Mouse (Mus musculus) E14TG2a.4 (cell line): ENCODE results near the gene Pax4.

Experiments
- H3K27me3 ChIP-seq: 2 replicates; pipeline ENCODE4 v1.6.1; 2014; ENCODE audit warnings: low read length, control low read depth; ENCODE audit not compliant: insufficient read depth
- H3K36me3 ChIP-seq: 2 replicates; pipeline ENCODE4 v1.6.1; 2014; ENCODE audit warnings: low read length, control low read depth; ENCODE audit not compliant: insufficient read depth
- H3K4me1 ChIP-seq: replicated peaks from 2 replicates; pipeline ENCODE4 v1.6.1; 2014; ENCODE audit warnings: low read depth, low read length, control low read depth
- H3K4me3 ChIP-seq: replicated peaks from 2 replicates; pipeline ENCODE4 v1.5.1; 2014; ENCODE audit warnings: mild to moderate bottlenecking, low read length
- H3K9me3 ChIP-seq: 2 replicates; pipeline ENCODE4 v1.6.1; 2014; ENCODE audit warnings: low read length, control low read depth
- CTCF ChIP-seq: conservative IDR thresholded peaks from 2 replicates; pipeline ENCODE4 v1.5.1; 2014; ENCODE audit warnings: low read length
- NANOG ChIP-seq: IDR thresholded peaks from 2 replicates; pipeline ENCODE4 v1.6.1; 2014; ENCODE audit warnings: borderline replicate concordance, low read length, mixed read lengths
- POU5F1 ChIP-seq: IDR thresholded peaks from 2 replicates; pipeline ENCODE4 v1.6.1; 2014; ENCODE audit warnings: low read length, borderline replicate concordance

Gene Pax4

DNA sequence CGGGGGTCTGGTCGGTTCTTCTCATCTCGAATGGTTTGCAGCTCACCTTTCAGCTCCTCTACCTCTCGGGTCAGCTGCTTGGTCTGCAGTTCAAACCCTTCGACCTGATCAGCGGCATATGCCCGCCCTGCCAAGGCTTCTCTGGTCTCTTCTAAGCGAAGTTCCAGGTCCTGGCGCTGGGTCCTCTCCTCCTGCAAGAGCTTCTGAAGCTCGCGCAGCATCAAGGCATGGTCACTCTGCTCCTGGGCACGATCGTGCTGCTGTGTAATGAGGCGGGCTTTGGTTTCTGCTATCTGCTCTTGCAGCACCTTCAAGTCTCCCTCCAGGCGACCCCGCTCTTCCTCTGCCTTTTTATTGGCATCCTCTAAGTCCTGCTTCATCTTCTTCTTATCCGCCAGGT, 28.8 kb downstream of the Pax4 start:
- Histone ChIP-seq H3K4me3 (peak overlapping the region; percentile 94), H3K4me1 (peaks cover 54% of the 10 kb centered on the region), H3K36me3 (peaks cover 57% of the 10 kb centered on the region), H3K27me3 (no peaks in the 10 kb centered on the region), H3K9me3 (no peaks in the 10 kb centered on the region)
- TF ChIP-seq NANOG (no peak), CTCF (no peak), POU5F1 (no peak)

DNA sequence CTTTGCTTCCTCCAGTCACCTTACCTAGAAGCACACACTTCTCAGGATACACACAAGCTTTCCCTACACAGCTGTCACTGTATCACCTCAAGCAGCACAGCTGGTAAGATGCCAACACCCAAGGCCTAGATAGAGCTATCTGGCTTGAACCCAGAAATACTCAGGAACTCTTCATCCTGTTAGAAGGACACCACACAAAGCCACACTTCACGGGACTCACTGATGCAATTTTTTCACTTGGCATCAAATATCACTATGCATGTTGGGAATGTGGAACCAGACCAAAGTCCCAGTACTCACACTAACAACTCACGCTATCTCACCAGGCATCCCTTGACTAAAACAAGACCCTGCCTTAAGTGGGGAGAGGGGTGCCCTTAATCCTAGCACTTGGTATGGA, 29.5 kb downstream of the Pax4 start:
- Histone ChIP-seq H3K27me3 (no peaks in the 10 kb centered on the region), H3K36me3 (peaks cover 56% of the 10 kb centered on the region), H3K9me3 (no peaks in the 10 kb centered on the region), H3K4me1 (peaks cover 50% of the 10 kb centered on the region), H3K4me3 (no peak overlapping the region)
- TF ChIP-seq POU5F1: no peak
- TF ChIP-seq NANOG: no peak
- no peak for TF ChIP-seq CTCF

DNA sequence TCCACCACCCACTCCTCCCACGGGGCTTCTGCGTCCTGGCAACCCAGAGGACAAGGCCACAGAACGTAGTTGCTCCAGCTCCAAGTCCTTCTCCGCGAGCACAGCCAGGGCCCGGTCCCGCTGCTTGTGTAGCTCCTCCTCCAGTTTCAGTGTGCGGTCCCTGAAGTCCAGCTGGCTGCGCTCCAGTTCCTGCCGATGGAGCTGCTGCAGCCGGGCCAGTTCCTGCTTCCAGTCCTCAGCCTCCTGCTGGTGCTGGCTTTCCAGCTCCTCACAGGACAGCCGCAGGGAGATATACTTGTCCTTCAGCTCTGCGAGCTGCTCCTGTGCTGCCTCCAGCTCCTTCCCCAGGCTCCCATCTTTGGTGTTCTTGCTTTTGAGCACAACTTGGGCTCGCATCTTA, 30.7 kb downstream of the Pax4 start:
- H3K4me1 ChIP-seq: peaks cover 44% of the 10 kb centered on the region
- H3K9me3 ChIP-seq: no peaks in the 10 kb centered on the region
- peak overlapping the region; percentile 43 for H3K4me3 ChIP-seq
- H3K36me3 ChIP-seq: peaks cover 56% of the 10 kb centered on the region
- no peaks in the 10 kb centered on the region for H3K27me3 ChIP-seq
- TF ChIP-seq POU5F1: no peak
- TF ChIP-seq NANOG: no peak
- TF ChIP-seq CTCF: no peak

DNA sequence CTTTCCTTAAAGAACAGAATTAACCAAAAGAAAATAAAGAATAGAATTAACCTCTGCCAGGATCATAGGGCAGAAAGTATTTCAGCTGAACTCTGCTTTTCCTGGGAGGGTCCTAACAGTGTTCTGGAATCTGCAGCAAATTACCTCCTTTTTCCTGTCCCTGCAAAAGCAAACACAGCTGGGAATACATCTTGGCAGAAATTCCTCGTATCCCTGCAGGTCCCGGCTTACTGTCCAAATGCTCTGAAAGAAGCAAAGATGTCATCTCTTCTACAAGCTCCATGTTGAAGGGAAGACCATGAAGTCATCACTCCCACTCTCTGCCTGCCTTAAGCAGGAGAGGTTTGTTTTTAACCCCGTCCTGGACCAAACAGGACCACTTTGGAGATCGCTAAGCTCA, 32.2 kb downstream of the Pax4 start:
- Histone ChIP-seq H3K36me3 (peaks cover 56% of the 10 kb centered on the region), H3K9me3 (no peaks in the 10 kb centered on the region), H3K27me3 (no peaks in the 10 kb centered on the region), H3K4me3 (no peak overlapping the region), H3K4me1 (peaks cover 36% of the 10 kb centered on the region)
- TF ChIP-seq POU5F1: no peak
- no peak for TF ChIP-seq NANOG
- no peak for TF ChIP-seq CTCF

DNA sequence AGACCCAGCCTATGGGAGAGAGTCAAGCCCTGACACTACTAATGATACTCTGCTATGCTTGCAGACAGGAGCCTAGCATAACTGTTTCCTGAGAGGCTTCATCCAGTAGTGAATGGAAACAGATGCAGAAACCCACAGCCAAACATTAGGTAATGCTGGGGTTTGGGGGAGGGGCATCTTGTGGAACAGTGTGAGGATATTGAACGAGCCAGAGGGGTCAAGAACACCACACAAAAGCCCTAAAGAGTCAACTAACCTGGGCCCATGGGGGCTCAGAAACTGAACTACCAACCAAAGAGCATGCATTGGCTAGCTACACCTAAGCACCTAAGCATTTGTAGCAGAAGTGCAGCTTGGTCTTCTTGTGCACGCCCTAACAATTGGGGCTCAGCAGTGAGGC, 37.9 kb downstream of the Pax4 start:
- no peaks in the 10 kb centered on the region for H3K27me3 ChIP-seq
- TF ChIP-seq CTCF (no peak), NANOG (no peak), POU5F1 (no peak)

DNA sequence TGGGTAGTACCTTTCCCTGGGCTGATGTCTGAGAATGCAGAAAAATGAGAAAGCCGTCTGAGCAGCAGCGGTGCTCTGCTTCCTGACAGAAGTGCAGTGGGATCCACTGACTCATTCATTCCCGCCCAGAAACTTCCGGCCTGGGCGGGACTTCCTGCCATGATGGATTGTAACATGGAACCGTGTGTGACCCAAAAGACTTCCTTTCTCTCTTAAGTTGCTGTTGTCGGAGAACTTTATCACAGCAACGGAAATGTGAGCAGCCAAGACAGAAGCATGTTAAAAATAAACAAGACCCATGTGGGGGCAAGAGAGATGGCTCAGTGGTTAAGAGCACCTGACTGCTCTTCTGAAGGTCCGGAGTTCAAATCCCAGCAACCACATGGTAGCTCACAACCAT, 39.1 kb downstream of the Pax4 start:
- Histone ChIP-seq H3K27me3 (no peaks in the 10 kb centered on the region), H3K4me1 (peaks cover 5% of the 10 kb centered on the region; the same call in 1 of the 2 replicates), H3K9me3 (peaks cover 1% of the 10 kb centered on the region; the same call in 1 of the 2 replicates), H3K36me3 (peaks cover under 1% of the 10 kb centered on the region; the same call in 1 of the 2 replicates), H3K4me3 (no peak overlapping the region)
- TF ChIP-seq NANOG (no peak), POU5F1 (no peak), CTCF (no peak)

More for the DNA sequence above, 37.9 kb downstream of the Pax4 start:
- H3K4me3 ChIP-seq: no peak overlapping the region
- peaks cover 5% of the 10 kb centered on the region; the same call in 1 of the 2 replicates for H3K4me1 ChIP-seq
- no peaks in the 10 kb centered on the region for H3K9me3 ChIP-seq
- peaks cover 12% of the 10 kb centered on the region for H3K36me3 ChIP-seq

DNA sequence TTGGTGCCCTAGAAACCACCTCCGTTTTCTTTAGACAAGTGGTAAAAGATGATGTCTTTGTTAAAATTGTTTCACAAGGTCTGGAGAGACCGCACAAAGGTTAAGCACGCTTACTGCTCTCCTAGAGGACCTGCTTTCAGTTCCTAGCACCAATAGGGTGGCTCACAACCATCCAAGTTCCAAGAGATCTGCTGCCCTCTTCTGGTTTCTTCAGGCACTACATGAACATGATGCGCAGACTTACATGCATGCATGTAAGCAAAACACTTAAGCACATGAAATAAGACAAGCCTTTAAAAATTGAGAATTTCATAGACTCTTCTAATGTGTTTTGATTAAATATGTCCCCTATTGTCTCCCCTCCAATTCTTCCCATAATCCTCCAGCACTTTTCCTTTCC, 49.4 kb downstream of the Pax4 start:
- TF ChIP-seq POU5F1 (no peak), NANOG (no peak), CTCF (peak; percentile 57)
- H3K4me1 ChIP-seq: peaks cover 29% of the 10 kb centered on the region
- H3K36me3 ChIP-seq: no peaks in the 10 kb centered on the region
- peaks cover 66% of the 10 kb centered on the region for H3K27me3 ChIP-seq
- peaks cover 15% of the 10 kb centered on the region for H3K9me3 ChIP-seq
- H3K4me3 ChIP-seq: no peak overlapping the region

DNA sequence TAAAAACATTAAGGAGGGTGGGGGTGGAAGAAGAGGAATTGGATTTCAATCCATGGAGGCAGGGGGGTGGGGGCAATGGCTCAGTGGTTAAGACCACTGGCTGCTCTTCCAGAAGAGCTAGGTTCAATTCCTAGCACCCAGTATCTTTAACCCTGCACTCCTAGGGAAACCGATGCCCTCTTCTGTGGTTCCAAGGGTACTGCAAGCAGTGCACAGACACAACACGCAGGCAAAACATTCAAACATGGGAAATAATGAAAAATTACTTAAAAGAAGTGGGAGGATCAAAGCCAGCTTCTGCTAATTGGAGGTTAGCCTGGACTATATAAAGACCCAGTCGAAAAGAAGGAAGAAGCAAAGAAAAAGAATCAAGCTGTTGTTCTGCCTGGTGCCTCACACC, 50.4 kb downstream of the Pax4 start:
- H3K9me3 ChIP-seq: peaks cover 5% of the 10 kb centered on the region; the same call in 1 of the 2 replicates
- peak; percentile 63 for TF ChIP-seq CTCF
- TF ChIP-seq POU5F1: no peak
- no peak for TF ChIP-seq NANOG

DNA sequence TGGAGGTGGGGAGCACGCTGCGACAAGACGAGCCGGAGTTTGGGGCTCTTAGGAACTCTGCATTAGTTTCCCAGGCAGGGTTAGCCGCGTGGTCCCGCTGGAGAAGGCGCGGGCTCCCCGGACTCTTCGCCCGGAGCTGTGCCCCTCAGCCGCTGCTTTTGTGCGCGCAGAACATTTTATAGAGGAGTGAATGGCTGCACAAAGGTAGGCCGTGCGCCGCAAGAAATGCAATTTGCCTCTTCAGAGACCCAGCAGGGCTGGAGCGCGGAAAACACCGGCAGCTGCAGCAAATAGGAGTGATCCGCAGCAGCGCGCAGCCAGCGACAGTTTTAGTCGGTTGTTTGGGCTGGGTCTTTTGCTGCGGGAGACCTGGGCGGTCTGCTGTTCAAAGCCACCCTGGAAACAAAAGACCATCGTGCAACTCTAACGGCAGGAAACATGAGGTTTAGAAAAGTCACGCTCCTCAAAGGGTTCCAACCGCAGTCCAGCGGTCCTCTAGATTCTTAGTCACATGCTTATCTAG, 51.4 kb downstream of the Pax4 start, which contains the start of gene Zfp800:
Gene Zfp800 (minus strand): TSS at position 325 of the 523 bp plus-strand sequence.
- Histone ChIP-seq H3K4me1 (peaks cover 28% of the 10 kb centered on the region), H3K4me3 (peak within 1 kb of the TSS; percentile 72), H3K36me3 (no peaks in the 10 kb centered on the region), H3K27me3 (peaks cover 79% of the 10 kb centered on the region), H3K9me3 (peaks cover 5% of the 10 kb centered on the region; the same call in 1 of the 2 replicates)
- TF ChIP-seq NANOG: no peak
- TF ChIP-seq CTCF: no peak
- TF ChIP-seq POU5F1: no peak

More for the DNA sequence above, 50.4 kb downstream of the Pax4 start:
- Histone ChIP-seq H3K36me3 (no peaks in the 10 kb centered on the region), H3K4me1 (peaks cover 29% of the 10 kb centered on the region), H3K4me3 (no peak overlapping the region), H3K27me3 (peaks cover 74% of the 10 kb centered on the region)
